Mouse (Mus musculus) cerebellum, postnatal 36 days (tissue): Measurements from ENCODE around the gene Cdyl.
"Not testable (repeated sequence)": the region's sequence is repeated elsewhere in the genome, so short reads cannot be mapped to it uniquely, and the experiment has no call there.

Source experiments
- DNase-seq, 2 experiments: peaks; one replicate each; pipeline ENCODE4 v3.0.0; 2021 to 2022; ENCODE audit warnings: mixed read lengths in 2 of 2

The Cdyl gene

DNA sequence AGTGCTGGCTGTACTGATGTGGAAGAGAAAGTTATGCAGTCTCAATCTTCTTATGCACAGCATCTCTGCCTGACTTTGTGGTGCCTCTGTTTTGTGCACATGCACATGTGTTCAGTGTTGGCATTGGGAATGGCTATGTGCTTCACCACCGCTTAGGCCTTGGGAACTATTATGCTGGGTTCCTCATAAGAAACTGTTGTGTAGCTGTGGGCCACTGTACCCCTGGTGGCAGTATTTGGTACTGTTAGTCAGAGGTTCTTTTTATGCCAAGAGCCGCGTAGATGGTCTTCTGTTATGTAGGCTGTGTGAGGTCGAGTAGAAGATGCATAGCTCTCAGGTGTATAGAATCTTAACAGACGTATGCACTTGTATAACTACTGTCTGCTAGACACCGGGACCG is 147.4 kb downstream of the Cdyl start:
- no peak for DNase-seq

- DNase-seq = no peak
These were observed 147.9 kb downstream of the Cdyl start for GRCm38 (mm10) chr13:35807525-35807924.

DNA sequence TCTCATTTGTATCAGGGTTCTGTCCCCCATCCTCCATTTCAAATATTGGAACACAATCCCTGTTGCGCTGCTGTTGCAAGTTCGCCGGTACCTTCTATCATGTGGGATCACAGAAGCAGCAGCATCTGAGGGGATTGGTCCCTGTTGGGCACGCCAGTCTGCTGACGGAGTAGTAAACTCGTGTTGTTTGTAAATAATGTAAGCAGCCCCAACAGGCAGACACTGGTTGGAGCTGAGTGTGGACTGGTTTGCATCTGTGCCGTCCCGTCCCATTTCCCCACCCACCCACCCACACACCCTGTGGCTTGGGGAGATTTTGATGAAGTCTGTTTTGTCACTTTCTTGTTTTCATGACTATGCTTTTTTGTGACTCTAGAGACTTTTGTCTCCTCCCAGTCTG is 148.3 kb downstream of the Cdyl start:
- no peak for DNase-seq

DNA sequence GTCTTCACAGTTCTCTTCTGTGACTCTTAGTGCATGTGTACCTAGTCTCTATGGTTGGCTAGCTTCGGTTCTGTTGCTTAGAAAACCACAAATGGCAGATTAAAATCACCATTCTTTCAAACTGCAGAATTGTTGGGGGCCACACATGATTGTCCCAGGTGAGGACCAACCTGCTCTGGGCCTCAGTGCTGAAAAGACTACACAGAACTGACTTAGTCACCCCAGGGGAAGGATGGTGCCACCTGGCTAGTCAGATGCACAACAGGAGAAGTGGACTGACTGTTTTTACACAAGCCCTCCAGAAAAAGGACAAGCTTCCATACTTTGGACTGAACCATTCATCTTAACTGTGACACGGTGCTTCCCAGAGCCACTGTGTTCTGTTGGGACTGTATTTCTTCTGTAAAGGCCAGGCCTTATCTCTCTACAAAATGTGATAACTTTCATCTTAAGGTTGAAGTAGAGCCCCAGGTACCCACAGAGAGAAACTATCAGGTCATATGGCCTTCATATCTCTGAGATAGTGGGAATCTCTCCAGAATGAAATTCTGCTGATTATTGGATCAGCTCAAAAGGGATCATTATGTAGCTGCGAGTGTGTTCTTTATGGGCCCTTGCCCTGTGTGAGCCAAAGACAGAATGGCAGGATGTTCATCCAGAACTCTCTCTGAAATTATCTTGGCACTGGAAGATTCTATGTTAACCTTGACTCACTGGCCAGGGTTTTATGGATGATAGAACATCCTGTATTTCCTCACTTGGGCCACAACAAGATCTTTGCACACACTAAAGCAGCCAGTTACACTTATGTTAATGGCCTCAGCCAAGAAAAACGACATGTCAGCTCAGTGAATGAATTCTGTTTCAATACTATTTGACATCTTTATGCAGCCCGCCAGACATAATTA is 149.9 kb downstream of the Cdyl start:
- no peak for DNase-seq

GRCm38 (mm10) chr13:35810160-35810537 is 150.5 kb downstream of the Cdyl start:
- no peak for DNase-seq

DNA sequence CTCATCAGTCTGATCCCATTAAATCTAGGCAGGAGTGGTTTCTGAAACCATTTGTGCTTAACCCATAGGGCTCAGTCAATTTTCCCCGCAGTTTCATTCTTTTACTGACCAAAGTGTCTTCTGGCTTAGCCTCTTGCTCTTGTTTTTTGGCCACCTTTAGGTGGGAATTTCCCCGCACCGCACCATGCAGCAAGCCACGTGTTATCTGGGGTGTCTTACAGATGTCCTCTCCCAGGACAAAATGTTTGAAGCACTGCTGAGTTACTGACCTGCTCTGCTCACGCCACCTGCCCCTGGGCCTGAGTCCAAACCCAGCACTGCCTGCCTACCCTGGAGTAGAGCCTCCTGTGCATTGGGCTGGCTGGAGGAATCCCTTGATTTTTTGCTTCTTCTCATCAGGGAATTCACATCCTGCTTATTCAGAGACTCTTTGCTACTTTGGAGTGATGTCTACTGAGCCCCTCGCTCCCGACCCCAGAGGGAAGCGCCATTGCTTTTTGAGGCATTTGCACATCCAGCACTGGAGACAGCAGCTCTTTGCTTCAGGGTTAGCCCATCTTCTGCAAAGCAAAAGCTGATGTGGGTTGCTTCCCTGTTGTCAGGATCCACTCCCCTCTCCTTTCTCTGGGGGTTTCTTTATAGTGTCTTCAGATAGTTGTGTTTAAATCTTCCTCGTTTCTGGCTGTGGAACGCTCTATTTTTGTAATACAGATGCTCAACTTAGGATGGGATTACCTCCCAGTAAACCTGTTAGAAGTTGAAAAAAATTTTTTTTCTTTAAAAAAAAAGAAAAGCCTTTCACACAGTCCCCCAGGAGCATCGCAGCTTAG is 151.9 kb downstream of the Cdyl start:
- peak; percentile 60 to 68 for DNase-seq

DNA sequence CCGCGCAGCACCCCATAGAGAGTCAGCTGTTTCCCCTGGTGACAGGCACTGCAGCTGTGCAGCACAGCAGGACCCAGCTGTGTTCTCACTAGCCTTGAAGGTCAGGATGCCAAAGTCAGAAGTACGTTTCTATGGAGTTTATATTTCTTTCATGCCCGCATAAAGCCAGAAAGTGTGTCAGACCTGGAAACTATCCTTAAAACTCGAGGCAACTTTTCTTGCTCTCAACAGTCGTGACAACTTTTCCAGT is 152.5 kb downstream of the Cdyl start:
- no peak for DNase-seq

DNA sequence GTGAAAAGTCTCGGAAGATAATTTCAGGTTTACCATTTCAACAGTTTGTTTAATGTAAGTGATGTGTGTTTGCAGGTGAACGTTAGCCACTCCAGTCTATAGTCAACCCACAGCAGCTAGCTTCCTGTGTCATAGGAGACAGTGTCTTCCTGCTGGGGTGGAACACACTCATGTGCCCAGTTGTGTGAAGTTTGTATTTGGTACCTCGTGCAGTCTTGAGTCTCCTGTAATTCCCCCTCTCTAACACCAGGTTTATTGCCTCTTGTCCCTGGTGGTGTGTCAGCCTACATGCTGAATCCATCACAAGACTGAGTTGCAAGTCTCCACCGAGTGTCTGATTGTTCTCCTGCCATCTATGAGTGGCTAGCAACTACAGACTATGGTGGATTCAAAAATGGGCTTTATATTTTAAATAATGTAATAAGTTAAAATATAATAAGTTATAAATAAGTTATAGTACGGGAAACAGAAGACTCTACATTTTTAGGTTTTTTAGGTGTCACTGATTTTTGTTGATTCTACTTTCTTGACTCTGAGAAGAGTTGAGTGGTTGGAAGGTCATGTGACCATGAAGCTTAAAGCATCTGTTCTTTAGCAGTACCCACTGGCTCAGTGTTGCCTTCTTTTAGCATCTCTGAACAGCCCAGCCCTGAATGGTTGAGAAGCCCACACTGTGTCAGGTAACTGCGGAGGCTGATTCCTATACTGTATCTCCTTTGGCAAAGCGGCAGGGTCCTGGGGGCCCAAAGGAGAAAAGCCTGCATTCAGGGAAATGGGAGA is 153.9 kb downstream of the Cdyl start:
- DNase-seq = no peak

DNA sequence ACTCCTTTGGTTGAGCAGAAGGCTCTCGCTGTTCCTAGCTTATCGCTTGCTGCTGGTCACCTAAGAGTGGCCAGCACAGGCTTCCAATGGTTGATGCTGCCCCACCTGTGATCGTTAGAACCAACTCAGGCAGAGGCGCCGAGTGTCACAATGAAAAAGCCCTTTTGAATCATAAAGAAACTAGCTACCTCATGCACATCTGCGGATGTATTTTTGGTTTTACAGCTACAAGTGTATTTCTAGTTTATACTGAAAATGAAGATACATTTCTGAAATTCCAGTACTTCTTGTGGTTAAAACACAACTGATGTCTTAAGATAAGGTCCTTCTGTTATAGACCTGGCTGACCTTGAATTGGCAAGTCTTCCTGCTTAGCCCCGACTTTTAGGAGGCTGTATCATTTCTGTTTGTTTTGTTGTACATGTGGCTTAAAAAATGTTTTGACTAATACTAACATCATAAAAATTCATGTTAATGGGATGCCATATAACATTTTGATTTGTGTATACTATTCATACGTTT is 155.6 kb downstream of the Cdyl start:
- DNase-seq = no peak

DNA sequence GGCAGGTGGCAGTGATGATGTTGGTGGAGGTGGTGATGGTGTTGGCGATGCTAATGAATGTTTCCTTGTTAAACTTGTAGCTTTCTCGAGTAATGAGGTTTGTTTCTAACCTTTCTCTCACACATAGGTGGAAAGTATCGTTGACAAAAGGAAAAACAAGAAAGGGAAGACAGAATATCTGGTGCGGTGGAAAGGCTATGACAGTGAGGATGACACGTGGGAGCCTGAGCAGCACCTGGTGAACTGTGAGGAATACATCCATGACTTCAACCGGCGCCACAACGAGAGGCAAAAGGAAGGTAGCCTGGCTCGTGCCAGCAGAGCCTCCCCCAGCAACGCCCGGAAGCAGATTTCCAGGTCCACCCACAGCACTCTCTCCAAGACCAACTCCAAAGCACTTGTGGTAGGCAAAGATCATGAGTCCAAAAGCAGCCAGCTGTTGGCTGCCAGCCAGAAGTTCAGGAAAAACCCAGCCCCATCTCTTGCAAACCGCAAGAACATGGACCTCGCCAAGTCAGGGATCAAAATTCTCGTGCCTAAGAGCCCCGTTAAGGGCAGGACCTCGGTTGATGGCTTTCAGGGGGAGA is 156.2 kb downstream of the Cdyl start:
- peak; percentile 24 to 26 for DNase-seq

DNA sequence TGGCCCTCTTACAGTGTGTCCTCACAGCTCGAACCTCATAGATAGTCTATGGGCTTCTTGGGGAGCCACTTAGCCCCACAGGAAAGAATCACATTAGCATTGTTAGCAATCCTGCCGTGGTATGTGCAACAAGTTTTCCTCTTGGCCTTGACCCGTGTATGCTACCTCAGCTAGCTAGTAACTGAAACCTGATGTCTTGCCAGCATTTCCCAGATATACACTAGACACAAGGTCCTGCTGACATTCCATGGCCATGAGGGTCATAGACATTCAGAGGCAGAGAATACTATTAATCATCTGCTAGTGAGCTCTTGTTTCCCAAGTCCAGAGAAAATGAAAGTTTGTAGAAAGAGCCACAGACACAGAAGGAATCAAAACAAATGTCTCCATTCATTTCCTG is 158.0 kb downstream of the Cdyl start:
- DNase-seq = no peak

- no peak for DNase-seq
These were observed 158.4 kb downstream of the Cdyl start for GRCm38 (mm10) chr13:35818060-35818459.

- no peak for DNase-seq
These were observed 162.3 kb downstream of the Cdyl start for GRCm38 (mm10) chr13:35821821-35822454.

DNA sequence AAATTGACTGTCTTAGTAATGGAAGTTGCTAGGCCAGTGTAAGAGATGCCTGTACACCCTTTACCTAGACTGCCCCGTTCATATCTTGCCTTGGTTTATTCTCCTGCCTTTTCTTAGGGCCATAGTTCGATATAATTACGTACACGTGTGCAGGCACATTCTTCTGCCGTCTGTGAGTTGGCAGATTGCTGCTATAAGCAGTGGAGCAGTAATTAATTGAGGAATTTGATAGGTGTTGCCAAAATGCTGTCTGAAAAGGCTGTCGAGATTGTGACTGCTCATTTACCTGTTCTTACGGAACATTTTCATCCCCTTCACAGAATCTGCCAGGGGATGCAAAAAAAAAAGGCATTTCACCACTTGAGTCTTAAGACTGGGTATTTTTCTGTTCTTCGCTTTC is 163.2 kb downstream of the Cdyl start:
- no peak for DNase-seq

DNA sequence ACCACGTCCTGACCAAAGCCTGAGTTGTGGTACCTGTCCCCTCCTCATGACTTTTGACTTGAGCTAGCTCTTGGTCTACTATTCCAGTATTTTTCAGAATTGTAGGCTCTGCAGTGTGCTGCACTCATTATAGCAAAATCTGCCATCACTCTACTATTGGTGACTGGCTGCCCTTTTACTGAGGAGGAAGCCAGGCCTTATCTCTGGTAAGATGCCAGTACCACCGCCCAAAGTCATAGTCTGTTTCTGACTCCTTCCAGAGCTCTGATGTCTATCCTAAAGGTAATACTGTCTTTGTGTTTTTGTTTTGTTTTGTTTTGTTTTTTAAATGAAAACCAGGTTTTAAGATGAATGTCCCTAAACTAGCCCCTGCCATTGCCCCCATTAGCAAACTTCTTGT is 166.0 kb downstream of the Cdyl start:
- DNase-seq = no peak

DNA sequence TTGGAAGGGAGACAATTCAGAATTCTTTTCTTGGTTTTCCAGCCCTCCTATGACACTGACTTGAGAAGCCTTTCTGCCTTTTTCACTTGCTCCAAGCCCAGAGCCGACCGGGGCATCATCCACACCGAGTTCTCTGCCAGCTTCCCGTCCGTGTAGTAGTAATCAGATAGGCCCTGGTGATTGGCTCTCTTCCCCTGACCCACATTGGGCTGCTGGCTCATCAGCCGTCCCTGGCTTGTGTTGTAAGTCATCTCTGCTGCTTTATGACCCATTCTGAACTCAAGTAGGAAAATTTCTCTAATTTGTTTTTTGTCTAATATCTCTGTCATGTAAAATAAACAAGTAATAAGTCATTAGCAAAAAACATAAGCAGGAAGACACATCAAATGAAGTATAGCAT is 173.0 kb downstream of the Cdyl start:
- peak; percentile 55 to 57 for DNase-seq

DNA sequence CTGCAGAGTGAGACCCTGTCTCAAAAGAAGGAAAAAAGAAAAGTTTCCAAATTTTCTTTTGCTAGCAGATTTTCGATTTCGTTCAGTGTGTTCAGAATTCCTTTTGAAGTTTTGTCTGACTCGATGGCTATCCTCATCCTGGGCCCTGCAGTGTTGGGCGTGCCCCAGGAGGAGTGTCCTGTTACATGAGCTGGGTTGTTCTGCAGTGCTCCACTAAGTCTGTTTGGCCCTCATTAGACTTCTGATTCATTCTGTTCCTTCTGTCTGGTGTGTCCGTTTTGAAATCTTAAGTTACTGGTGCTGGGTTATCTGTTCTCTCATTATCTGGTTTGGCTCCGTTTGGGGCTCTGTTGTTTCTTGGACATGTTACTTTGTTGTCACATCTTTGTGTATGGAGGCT is 174.3 kb downstream of the Cdyl start:
- no peak for DNase-seq

GRCm38 (mm10) chr13:35835669-35836068 is 176.0 kb downstream of the Cdyl start:
- no peak for DNase-seq

- DNase-seq = not testable (repeated sequence)
These were observed 176.9 kb downstream of the Cdyl start for GRCm38 (mm10) chr13:35836501-35836900.

- no peak for DNase-seq
These were observed 180.5 kb downstream of the Cdyl start for GRCm38 (mm10) chr13:35840102-35840501.

- DNase-seq = no peak
These were observed 183.8 kb downstream of the Cdyl start for GRCm38 (mm10) chr13:35843383-35843782.

DNA sequence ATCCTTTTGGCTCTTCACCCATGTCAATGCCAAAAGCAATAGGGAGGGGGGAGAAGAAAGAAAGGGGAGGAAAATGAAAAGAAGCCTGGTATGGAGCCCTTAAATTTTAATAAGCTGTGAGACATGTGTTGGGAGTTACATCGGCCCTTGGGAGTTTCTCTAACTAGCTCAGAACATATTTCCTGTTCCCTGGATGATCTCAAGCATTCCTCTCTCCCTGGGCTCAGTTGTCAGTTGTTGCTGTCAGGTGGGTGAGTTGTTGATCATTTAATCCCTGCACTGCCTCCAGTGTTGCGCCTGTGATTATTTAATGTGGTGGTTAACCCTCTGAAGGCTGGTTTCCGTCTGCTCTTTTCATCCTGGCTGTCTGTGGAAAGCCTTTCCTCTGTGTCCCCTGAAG is 185.7 kb downstream of the Cdyl start:
- DNase-seq = no peak
